In genomic region chr3:152477796-152478527, GRCm38 (mm10) we compare ENCODE assay signal across 8 mouse cellular contexts.
DNase-seq lines count a peak whose midpoint lies in the region; ATAC-seq and TF ChIP-seq lines count a peak whose summit lies in the region.

No protein-coding gene starts in this region.

- H3K4me1 ChIP-seq in bone marrow, adult 2 months (ENCODE audit: control insufficient read depth, insufficient read depth, low read length) = peaks cover 2% of the 10 kb centered on the region
- peaks cover 9% of the 10 kb centered on the region; the same call in 1 of the 2 replicates for H3K4me1 ChIP-seq in embryonic facial prominence, embryonic 14.5 days (ENCODE audit: control insufficient read depth, insufficient read depth, low read length)
- H3K4me1 ChIP-seq in heart, embryonic 13.5 days = peaks cover 12% of the 10 kb centered on the region
- peaks cover 16% of the 10 kb centered on the region for H3K4me1 ChIP-seq in kidney, embryonic 16.5 days (ENCODE audit: insufficient read depth, low read length)
- peaks cover 5 to 10% of the 10 kb centered on the region in 2 experiments for H3K4me1 ChIP-seq in liver, embryonic 14.5 days (replicated peaks; ENCODE audit: control insufficient read depth in 2 of 2, insufficient read depth in 2 of 2, low read length in 1 of 2)
- H3K4me1 ChIP-seq in stomach, embryonic 16.5 days (ENCODE audit: control insufficient read depth, insufficient read depth, low read length) = peaks cover 10% of the 10 kb centered on the region

- peak; percentile 75 for TF ChIP-seq CTCF in bone marrow, adult 2 months (IDR thresholded peaks at IDR 0.05; ENCODE audit: control insufficient read depth, insufficient read depth, low read length)
- peak; percentile 90 for TF ChIP-seq CTCF in liver, embryonic 14.5 days (IDR thresholded peaks at IDR 0.05; ENCODE audit: low read depth)

- peak; percentile 88 for ATAC-seq in embryonic facial prominence, embryonic 14.5 days (ENCODE audit: low read depth)
- peak; percentile 54; the same call in 1 of the 2 replicates for ATAC-seq in heart, embryonic 13.5 days (ENCODE audit: extremely low read depth, insufficient number of reproducible peaks, low FRiP score, low TSS enrichment)
- ATAC-seq in kidney, embryonic 16.5 days (ENCODE audit: low FRiP score, low TSS enrichment) = peak; percentile 78
- peak; percentile 71 for ATAC-seq in liver, embryonic 14.5 days (ENCODE audit: insufficient read depth)
- ATAC-seq in stomach, embryonic 16.5 days (ENCODE audit: insufficient read depth, low FRiP score) = peak; percentile 70; the same call in 1 of the 2 replicates

- peak overlapping the region; percentile 17 for H3K27ac ChIP-seq in bone marrow, adult 2 months (ENCODE audit: control insufficient read depth, insufficient read depth, low read depth, low read length, poor library complexity)
- H3K27ac ChIP-seq in embryonic facial prominence, embryonic 14.5 days (replicated peaks; ENCODE audit: low read depth, low read length) = peak overlapping the region; percentile 41
- H3K27ac ChIP-seq in heart, embryonic 13.5 days (replicated peaks) = peak overlapping the region; percentile 53
- H3K27ac ChIP-seq in kidney, embryonic 16.5 days (ENCODE audit: low read length) = peak overlapping the region; percentile 61
- peak overlapping the region; percentile 72 for H3K27ac ChIP-seq in liver, embryonic 14.5 days
- H3K27ac ChIP-seq in stomach, embryonic 16.5 days (ENCODE audit: low read length) = peak overlapping the region; percentile 93

- no peak for TF ChIP-seq POLR2A in bone marrow, adult 2 months (IDR thresholded peaks at IDR 0.05; ENCODE audit: borderline replicate concordance, control insufficient read depth, low read depth, low read length)

- H3K36me3 ChIP-seq in embryonic facial prominence, embryonic 14.5 days (ENCODE audit: control insufficient read depth, insufficient read depth, low read length) = no peaks in the 10 kb centered on the region
- H3K36me3 ChIP-seq in heart, embryonic 13.5 days = no peaks in the 10 kb centered on the region
- H3K36me3 ChIP-seq in kidney, embryonic 16.5 days (ENCODE audit: insufficient read depth, low read length) = no peaks in the 10 kb centered on the region
- no peaks in the 10 kb centered on the region for H3K36me3 ChIP-seq in liver, embryonic 14.5 days (replicated peaks; ENCODE audit: control insufficient read depth, insufficient read depth, low read depth)
- no peaks in the 10 kb centered on the region for H3K36me3 ChIP-seq in stomach, embryonic 16.5 days (ENCODE audit: control insufficient read depth, insufficient read depth, low read length)

- peak overlapping the region; percentile 60 for H3K4me3 ChIP-seq in bone marrow, adult 2 months (replicated peaks; ENCODE audit: control insufficient read depth, low read depth, low read length)
- H3K4me3 ChIP-seq in embryonic facial prominence, embryonic 14.5 days (ENCODE audit: low read depth, low read length) = peak overlapping the region; percentile 43
- H3K4me3 ChIP-seq in heart, embryonic 13.5 days = peak overlapping the region; percentile 56
- peak overlapping the region; percentile 49 for H3K4me3 ChIP-seq in kidney, embryonic 16.5 days (ENCODE audit: low read length)
- peak overlapping the region; percentile 55 to 70 for H3K4me3 ChIP-seq in liver, embryonic 14.5 days (ENCODE audit: insufficient read depth in 1 of 2, low read depth in 2 of 2, low read length in 2 of 2)
- peak overlapping the region; percentile 52 for H3K4me3 ChIP-seq in stomach, embryonic 16.5 days (replicated peaks; ENCODE audit: low read length)

- no peaks in the 10 kb centered on the region for H3K27me3 ChIP-seq in embryonic facial prominence, embryonic 14.5 days (replicated peaks; ENCODE audit: control insufficient read depth, insufficient read depth, low read length)
- H3K27me3 ChIP-seq in heart, embryonic 13.5 days (replicated peaks) = no peaks in the 10 kb centered on the region
- no peaks in the 10 kb centered on the region for H3K27me3 ChIP-seq in kidney, embryonic 16.5 days (ENCODE audit: insufficient read depth, low read length)
- no peaks in the 10 kb centered on the region for H3K27me3 ChIP-seq in liver, embryonic 14.5 days (ENCODE audit: control insufficient read depth, insufficient read depth, low read length)
- no peaks in the 10 kb centered on the region for H3K27me3 ChIP-seq in stomach, embryonic 16.5 days (ENCODE audit: control insufficient read depth, insufficient read depth, low read length)

- no peak for TF ChIP-seq EP300 in liver, embryonic 14.5 days (IDR thresholded peaks at IDR 0.05; ENCODE audit: low read depth)

- no peaks in the 10 kb centered on the region for H3K9me3 ChIP-seq in embryonic facial prominence, embryonic 14.5 days (ENCODE audit: control insufficient read depth, low read length)
- H3K9me3 ChIP-seq in heart, embryonic 13.5 days = no peaks in the 10 kb centered on the region
- no peaks in the 10 kb centered on the region for H3K9me3 ChIP-seq in kidney, embryonic 16.5 days (ENCODE audit: low read length)
- no peaks in the 10 kb centered on the region for H3K9me3 ChIP-seq in liver, embryonic 14.5 days (ENCODE audit: control insufficient read depth, low read length)
- no peaks in the 10 kb centered on the region for H3K9me3 ChIP-seq in stomach, embryonic 16.5 days (replicated peaks; ENCODE audit: control insufficient read depth, low read length)

- peak overlapping the region; percentile 53 for H3K9ac ChIP-seq in embryonic facial prominence, embryonic 14.5 days (ENCODE audit: low read depth, low read length)
- peak overlapping the region; percentile 79 for H3K9ac ChIP-seq in heart, embryonic 13.5 days
- H3K9ac ChIP-seq in kidney, embryonic 16.5 days (replicated peaks; ENCODE audit: low read length) = peak overlapping the region; percentile 60
- peak overlapping the region; percentile 47 for H3K9ac ChIP-seq in liver, embryonic 14.5 days (replicated peaks)
- peak overlapping the region; percentile 75 for H3K9ac ChIP-seq in stomach, embryonic 16.5 days (ENCODE audit: low read length)

- WGBS in bone marrow, adult 2 months = under 1% methylated on average over 23 of the region's 23 CpGs
- WGBS in embryonic facial prominence, embryonic 14.5 days = 3% methylated on average over 23 of the region's 23 CpGs
- WGBS in heart, embryonic 13.5 days = 1% methylated on average over 23 of the region's 23 CpGs
- WGBS in kidney, embryonic 16.5 days = 2% methylated on average over 23 of the region's 23 CpGs
- 4% methylated on average over 23 of the region's 23 CpGs for WGBS in liver, embryonic 14.5 days (ENCODE audit: insufficient replicate concordance)
- 2% methylated on average over 23 of the region's 23 CpGs for WGBS in stomach, embryonic 16.5 days

- H3K4me2 ChIP-seq in embryonic facial prominence, embryonic 14.5 days (ENCODE audit: low read depth, low read length) = peak overlapping the region; percentile 74
- peak overlapping the region; percentile 74 for H3K4me2 ChIP-seq in heart, embryonic 13.5 days
- peak overlapping the region; percentile 80 for H3K4me2 ChIP-seq in kidney, embryonic 16.5 days (replicated peaks; ENCODE audit: low read depth, low read length)
- peak overlapping the region; percentile 86 for H3K4me2 ChIP-seq in liver, embryonic 14.5 days (ENCODE audit: low read depth)
- peak overlapping the region; percentile 93 for H3K4me2 ChIP-seq in stomach, embryonic 16.5 days (ENCODE audit: low read depth, low read length)

- peak; percentile 73 for DNase-seq in CD4-positive helper T cell, adult 2 months (ENCODE audit: low read depth, low spot score)
- peak; percentile 82 for DNase-seq in embryonic facial prominence, embryonic 14.5 days (ENCODE audit: low spot score)
- peak in 2 of 3 experiments; percentile 47 to 63 for DNase-seq in liver, embryonic 14.5 days (ENCODE audit: low read depth in 3 of 3, low spot score in 3 of 3)
- peak; percentile 65 to 67 for DNase-seq in natural killer cell, adult 2 months (ENCODE audit: low spot score in 2 of 2)

Comparison
In these comparisons a context has a peak if more than half of its experiments do, and no peak if none do; other contexts are left out.
1. Peak in every context shown above with its lines: DNase-seq, ATAC-seq, H3K4me3 ChIP-seq and H3K27ac ChIP-seq.
2. H3K27ac ChIP-seq: peak in every context shown above with its lines; median percentile 93 in stomach, embryonic 16.5 days; 72 in liver, embryonic 14.5 days; 61 in kidney, embryonic 16.5 days; 53 in heart, embryonic 13.5 days; 41 in embryonic facial prominence, embryonic 14.5 days; 17 in bone marrow, adult 2 months.